Mouse (Mus musculus) testis, adult 2 months (tissue): ENCODE measurements around the gene Sept10.

Experiments
- CTCF ChIP-seq: fragments of 200-500 bp; IDR thresholded peaks from 2 replicates; pipeline ENCODE4 v1.5.1; 2012; ENCODE audit warnings: low read depth, mild to moderate bottlenecking, inconsistent platforms, low read length, moderate library complexity; ENCODE audit not compliant: control insufficient read depth, insufficient read depth, insufficient replicate concordance
- POLR2A ChIP-seq: fragments of 200-500 bp; IDR thresholded peaks from 2 replicates; pipeline ENCODE4 v1.6.1; 2012; ENCODE audit warnings: low read depth, mild to moderate bottlenecking, inconsistent platforms, low read length, moderate library complexity; ENCODE audit not compliant: control insufficient read depth

GRCm38 (mm10) chr10:59179620-59180019 is 42.0 kb downstream of the Sept10 start:
- TF ChIP-seq POLR2A: no peak
- no peak for TF ChIP-seq CTCF
